Comparison of ENCODE assay signal across 30 mouse cellular contexts in genomic region chr8:109807401-109808119, GRCm38 (mm10). TPM values are rescaled to one million over a fixed set of nuclear protein-coding genes. Genes with fewer than 3 reads are reported as not detected.
A peak's percentile ranks its signal among the peaks of the same experiment; 100 is the strongest.
DNase-seq lines count a peak whose midpoint lies in the region; ATAC-seq lines count a peak whose summit lies in the region.
"Had no signal": no experiment of that assay in that cellular context is flagged by ENCODE, and none has a peak within 500 bp of the region (broad histone marks: within the 10 kb centered on the region; RNA-seq: fewer than 3 reads in every experiment).

No protein-coding gene starts in this region.

- no peak overlapping the region for H3K4me2 ChIP-seq in lung, embryonic 16.5 days (ENCODE audit: low read depth, low read length)
- no peak overlapping the region for H3K4me2 ChIP-seq in embryonic facial prominence, embryonic 14.5 days (ENCODE audit: low read depth, low read length)
- H3K4me2 ChIP-seq: heart, embryonic 12.5 days; hindbrain, embryonic 14.5 days; limb, embryonic 15.5 days; liver, embryonic 13.5 days; midbrain, embryonic 11.5 days had no signal

- H3K27ac ChIP-seq in lung, embryonic 16.5 days (ENCODE audit: low read length): no peak overlapping the region
- H3K27ac ChIP-seq in embryonic facial prominence, embryonic 14.5 days (replicated peaks; ENCODE audit: low read depth, low read length): peak overlapping the region; percentile 52
- H3K27ac ChIP-seq: hindbrain, embryonic 14.5 days; left cerebral cortex, adult 2 months; liver, embryonic 13.5 days had no signal

- H3K27me3 ChIP-seq in lung, embryonic 16.5 days (ENCODE audit: control insufficient read depth, insufficient read depth, low read depth, low read length): no peaks in the 10 kb centered on the region
- no peaks in the 10 kb centered on the region for H3K27me3 ChIP-seq in embryonic facial prominence, embryonic 14.5 days (replicated peaks; ENCODE audit: control insufficient read depth, insufficient read depth, low read length)
- H3K27me3 ChIP-seq: heart, embryonic 12.5 days; limb, embryonic 15.5 days; liver, embryonic 13.5 days had no signal

- 75% methylated on average over 7 of the region's 7 CpGs for WGBS in lung, embryonic 16.5 days
- 61% methylated on average over 7 of the region's 7 CpGs for WGBS in embryonic facial prominence, embryonic 14.5 days

- no peak overlapping the region for H3K4me3 ChIP-seq in lung, embryonic 16.5 days (ENCODE audit: low read length)
- no peak overlapping the region for H3K4me3 ChIP-seq in embryonic facial prominence, embryonic 14.5 days (ENCODE audit: low read depth, low read length)
- H3K4me3 ChIP-seq: heart, embryonic 12.5 days; left cerebral cortex, adult 2 months; limb, embryonic 15.5 days; liver, embryonic 13.5 days had no signal

- no peak overlapping the region for H3K9ac ChIP-seq in lung, embryonic 16.5 days (ENCODE audit: low read length)
- H3K9ac ChIP-seq in embryonic facial prominence, embryonic 14.5 days (ENCODE audit: low read depth, low read length): no peak overlapping the region
- H3K9ac ChIP-seq: forebrain, postnatal 0 days; heart, embryonic 12.5 days; hindbrain, embryonic 14.5 days; limb, embryonic 15.5 days; liver, embryonic 13.5 days had no signal

- ATAC-seq in lung, embryonic 16.5 days (ENCODE audit: low read depth): peak; percentile 56; the same call in 1 of the 2 replicates
- ATAC-seq in embryonic facial prominence, embryonic 14.5 days (ENCODE audit: low read depth): no peak; the same call in 1 of the 2 replicates
- ATAC-seq: CD4-positive, CD25-positive, alpha-beta regulatory T cell, adult 4 months; forebrain, postnatal 0 days; intestine, postnatal 0 days; midbrain, embryonic 16.5 days had no signal

- H3K36me3 ChIP-seq in lung, embryonic 16.5 days (ENCODE audit: control insufficient read depth, insufficient read depth, low read length): peaks cover 7% of the 10 kb centered on the region; the same call in 1 of the 2 replicates
- peaks cover 18% of the 10 kb centered on the region for H3K36me3 ChIP-seq in embryonic facial prominence, embryonic 14.5 days (ENCODE audit: control insufficient read depth, insufficient read depth, low read length)

- H3K9me3 ChIP-seq in lung, embryonic 16.5 days (ENCODE audit: control insufficient read depth, low read length): no peaks in the 10 kb centered on the region
- no peaks in the 10 kb centered on the region for H3K9me3 ChIP-seq in embryonic facial prominence, embryonic 14.5 days (ENCODE audit: control insufficient read depth, low read length)
- H3K9me3 ChIP-seq: heart, embryonic 12.5 days; limb, embryonic 15.5 days; liver, embryonic 13.5 days had no signal

- peak; percentile 15 to 46 for DNase-seq in frontal cortex, postnatal 36 days (ENCODE audit: low spot score in 2 of 2)
- no peak for DNase-seq in frontal cortex, postnatal 14 days (ENCODE audit: low spot score in 2 of 2)
- DNase-seq in lung, postnatal 10 days: no peak
- peak; percentile 19 for DNase-seq in embryonic facial prominence, embryonic 14.5 days (ENCODE audit: low spot score)
- peak; percentile 26 for DNase-seq in right cerebral cortex, postnatal 25 days
- no peak for DNase-seq in kidney, postnatal 14 days
- DNase-seq: adrenal gland, postnatal 25 days; cerebellum, adult 18-20 months; cerebellum, postnatal 10 days; gastrocnemius, postnatal 25 days; heart, adult 18-20 months; heart, postnatal 4 days; kidney, adult 9 months; kidney, postnatal 10 days; liver, embryonic 13.5 days; lung, adult 18-20 months; lung, postnatal 36 days; spleen, adult 18-20 months; thymus, adult 18-20 months; thymus, postnatal 25 days had no signal

- peaks cover 9% of the 10 kb centered on the region for H3K4me1 ChIP-seq in lung, embryonic 16.5 days (replicated peaks; ENCODE audit: control insufficient read depth, insufficient read depth, low read length)
- H3K4me1 ChIP-seq in embryonic facial prominence, embryonic 14.5 days (ENCODE audit: control insufficient read depth, insufficient read depth, low read length): peaks cover 11% of the 10 kb centered on the region; the same call in 1 of the 2 replicates

RNA-seq across cellular contexts. Expression of gene Ap1g1, which starts 29.2 kb away (rescaled TPM):
- 41.8 and 46.6 TPM in 2 replicates for polyA plus RNA-seq in lung, embryonic 16.5 days (2015; fragmentation: Nextera tagmentation; extraction: Ambion mirVana)
- 34.0 and 38.4 TPM in 2 replicates for polyA plus RNA-seq in embryonic facial prominence, embryonic 14.5 days (2014; fragmentation: Nextera tagmentation; extraction: Ambion mirVana)

Comparison
In these comparisons a context has a peak if more than half of its experiments do, and no peak if none do; other contexts are left out.
1. DNase-seq: peak in frontal cortex, postnatal 36 days (2 of 2), embryonic facial prominence, embryonic 14.5 days (single experiment) and right cerebral cortex, postnatal 25 days (single experiment); none in frontal cortex, postnatal 14 days (0 of 2), lung, postnatal 10 days (single experiment) and kidney, postnatal 14 days (single experiment).